Mouse (Mus musculus) embryonic fibroblast, embryonic 13.5 days (primary cell): Measurements from ENCODE around the gene Slamf1.

Source experiments
- CTCF ChIP-seq: IDR thresholded peaks from 2 replicates; pipeline ENCODE4 v1.5.1; 2011; ENCODE audit warnings: mild to moderate bottlenecking, control low read depth, low read length, moderate library complexity, borderline replicate concordance; ENCODE audit not compliant: insufficient read depth
- POLR2A ChIP-seq: IDR thresholded peaks from 2 replicates; pipeline ENCODE4 v1.6.1; 2011; ENCODE audit warnings: low read depth, mild to moderate bottlenecking, control low read depth, low read length, moderate library complexity

DNA sequence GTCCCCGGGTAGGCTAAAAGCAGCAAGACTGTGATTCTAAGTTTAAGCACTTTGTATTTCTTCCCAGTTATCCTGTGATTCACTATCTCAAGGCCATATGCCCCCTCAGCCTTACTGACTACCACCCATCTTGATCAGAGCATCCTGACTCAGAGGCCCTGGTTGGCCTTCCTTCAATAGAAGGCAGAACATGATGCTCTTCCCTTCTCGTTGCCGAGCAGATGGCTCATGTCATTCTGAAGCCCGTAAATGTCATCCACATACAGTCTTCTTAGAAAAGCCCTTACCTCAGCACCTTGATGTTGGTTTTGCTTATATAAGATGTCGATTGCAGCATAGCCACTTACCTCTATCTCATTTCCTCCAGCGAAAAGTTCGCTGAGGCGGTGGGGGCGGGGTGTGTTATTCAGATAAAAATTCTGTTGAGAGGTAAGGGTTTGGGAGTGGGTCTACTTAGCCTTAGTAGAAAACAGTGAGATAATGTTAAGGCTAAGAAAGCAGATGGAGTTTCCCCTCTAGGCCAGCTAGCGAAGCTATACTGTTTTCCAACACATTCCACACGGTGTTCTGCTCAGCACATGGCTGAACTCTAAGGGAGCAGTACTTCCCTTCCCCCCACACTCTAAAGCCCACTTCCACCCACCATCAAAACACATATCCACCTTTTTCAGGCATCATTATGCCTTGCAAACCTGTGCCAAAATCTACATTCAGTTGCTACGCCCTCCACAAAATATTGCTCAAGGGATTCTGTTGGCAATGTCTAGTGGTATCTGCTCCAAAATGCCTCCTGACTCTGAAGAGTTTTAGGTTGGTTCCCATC lies 21.7 kb downstream of the Slamf1 start:
- TF ChIP-seq CTCF (no peak), POLR2A (no peak)
